Mouse (Mus musculus): Measurements from ENCODE around the gene Ticrr. TPM values are rescaled to one million over a fixed set of nuclear protein-coding genes. Genes with fewer than 3 reads are reported as not detected.

Ticrr gene
- polyA plus RNA-seq, 1 experiment from 2014 or later = 12.7 TPM

DNA sequence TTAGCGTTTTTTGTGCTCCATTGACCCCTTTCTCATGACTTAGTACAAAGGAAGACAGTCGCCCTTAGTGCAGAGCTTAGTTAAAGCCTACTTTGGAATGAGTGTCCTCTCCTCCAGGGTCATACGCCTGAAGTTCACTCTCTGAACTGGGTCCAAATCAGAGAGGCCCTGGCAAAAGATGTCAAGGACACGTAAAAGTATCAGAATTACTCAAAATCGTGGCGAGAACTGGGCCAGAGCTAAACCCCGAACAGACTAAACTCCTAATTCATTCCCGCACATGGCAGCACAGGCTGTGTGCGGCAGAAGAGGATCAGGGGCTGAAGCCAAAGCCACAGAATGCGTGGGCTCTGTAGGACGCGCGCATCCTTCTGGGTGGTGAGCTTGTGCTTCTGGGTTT is 71.4 kb downstream of the Ticrr start:
- WGBS = 77% methylated on average over 13 of the region's 13 CpGs
- no peak for ATAC-seq (ENCODE audit: insufficient number of reproducible peaks, insufficient read depth, low FRiP score, low read depth)
- no peaks in the 10 kb centered on the region for H3K4me1 ChIP-seq (ENCODE audit: control insufficient read depth, insufficient read depth, low read length)
- no peak overlapping the region for H3K27ac ChIP-seq (ENCODE audit: low read length)
- H3K9ac ChIP-seq (replicated peaks; ENCODE audit: low read depth, low read length) = no peak overlapping the region
- H3K4me2 ChIP-seq (replicated peaks; ENCODE audit: low read depth, low read length) = no peak overlapping the region
- no peak overlapping the region for H3K4me3 ChIP-seq (ENCODE audit: low read depth, low read length)
- H3K27me3 ChIP-seq (ENCODE audit: control insufficient read depth, insufficient read depth, low read length) = no peaks in the 10 kb centered on the region
- no peaks in the 10 kb centered on the region for H3K36me3 ChIP-seq (ENCODE audit: control insufficient read depth, insufficient read depth, low read length)
- H3K9me3 ChIP-seq (ENCODE audit: control insufficient read depth, low read depth, low read length) = no peaks in the 10 kb centered on the region

DNA sequence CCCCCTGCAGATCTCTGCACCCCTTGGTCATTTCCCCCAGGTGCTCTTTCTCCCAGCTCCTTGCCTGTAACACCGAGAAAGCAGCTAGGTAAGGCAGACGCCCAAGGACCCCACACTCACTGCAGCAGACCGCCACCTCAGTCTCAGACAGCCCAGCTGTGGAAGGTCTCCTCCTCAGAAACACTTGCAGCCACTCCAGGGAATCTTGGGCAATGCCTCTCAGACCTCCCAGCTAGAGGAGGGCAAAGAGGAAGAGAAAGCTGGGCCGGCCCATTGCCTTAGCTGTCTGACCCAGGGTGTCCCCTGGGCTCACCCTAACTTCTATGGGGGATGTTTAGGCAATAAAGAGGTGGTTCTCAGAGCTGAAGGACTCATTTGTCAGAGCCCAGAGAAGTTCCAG is 72.6 kb downstream of the Ticrr start, which contains the start of gene Plin1:
Gene Plin1, minus strand, starts transcription at position 282 of the 400 bp plus-strand sequence.
- 47% methylated on average over 4 of the region's 4 CpGs for WGBS
- Histone ChIP-seq H3K9me3 (ENCODE audit: control insufficient read depth, low read depth, low read length) (no peaks in the 10 kb centered on the region), H3K36me3 (ENCODE audit: control insufficient read depth, insufficient read depth, low read length) (no peaks in the 10 kb centered on the region; the same call in 1 of the 2 replicates), H3K4me3 (ENCODE audit: low read depth, low read length) (no peak within 1 kb of the TSS), H3K4me2 (replicated peaks; ENCODE audit: low read depth, low read length) (no peak within 1 kb of the TSS), H3K9ac (replicated peaks; ENCODE audit: low read depth, low read length) (no peak within 1 kb of the TSS), H3K27me3 (ENCODE audit: control insufficient read depth, insufficient read depth, low read length) (no peaks in the 10 kb centered on the region), H3K27ac (ENCODE audit: low read length) (no peak within 1 kb of the TSS), H3K4me1 (ENCODE audit: control insufficient read depth, insufficient read depth, low read length) (no peaks in the 10 kb centered on the region)
- no peak for ATAC-seq (ENCODE audit: insufficient number of reproducible peaks, insufficient read depth, low FRiP score, low read depth)

DNA sequence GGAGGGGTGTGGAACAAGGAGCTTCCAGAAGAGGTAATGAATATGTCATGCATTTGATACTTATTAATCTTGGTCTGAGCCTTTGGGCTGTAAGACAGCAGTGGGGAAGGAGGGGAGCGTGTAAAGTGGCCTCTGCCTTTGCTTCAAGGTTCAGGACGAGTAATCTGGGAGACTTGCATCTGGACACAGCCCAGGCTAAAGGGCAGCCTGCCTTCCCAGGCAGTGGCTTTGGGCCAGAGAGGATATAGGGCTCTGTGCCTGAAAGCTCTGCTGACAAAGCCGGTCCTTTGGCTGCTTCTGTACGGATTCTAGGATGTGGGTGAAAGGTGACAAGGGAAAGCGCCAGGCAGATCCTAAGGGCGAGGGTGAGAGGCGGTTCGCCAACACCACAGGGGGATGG is 74.6 kb downstream of the Ticrr start:
- Histone ChIP-seq H3K9ac (replicated peaks; ENCODE audit: low read depth, low read length) (no peak overlapping the region), H3K36me3 (ENCODE audit: control insufficient read depth, insufficient read depth, low read length) (no peaks in the 10 kb centered on the region; the same call in 1 of the 2 replicates), H3K9me3 (ENCODE audit: control insufficient read depth, low read depth, low read length) (no peaks in the 10 kb centered on the region), H3K4me3 (ENCODE audit: low read depth, low read length) (no peak overlapping the region), H3K27me3 (ENCODE audit: control insufficient read depth, insufficient read depth, low read length) (no peaks in the 10 kb centered on the region), H3K27ac (ENCODE audit: low read length) (no peak overlapping the region), H3K4me1 (ENCODE audit: control insufficient read depth, insufficient read depth, low read length) (no peaks in the 10 kb centered on the region), H3K4me2 (replicated peaks; ENCODE audit: low read depth, low read length) (no peak overlapping the region)
- ATAC-seq (ENCODE audit: insufficient number of reproducible peaks, insufficient read depth, low FRiP score, low read depth) = no peak
- WGBS = 86% methylated on average over 8 of the region's 8 CpGs

DNA sequence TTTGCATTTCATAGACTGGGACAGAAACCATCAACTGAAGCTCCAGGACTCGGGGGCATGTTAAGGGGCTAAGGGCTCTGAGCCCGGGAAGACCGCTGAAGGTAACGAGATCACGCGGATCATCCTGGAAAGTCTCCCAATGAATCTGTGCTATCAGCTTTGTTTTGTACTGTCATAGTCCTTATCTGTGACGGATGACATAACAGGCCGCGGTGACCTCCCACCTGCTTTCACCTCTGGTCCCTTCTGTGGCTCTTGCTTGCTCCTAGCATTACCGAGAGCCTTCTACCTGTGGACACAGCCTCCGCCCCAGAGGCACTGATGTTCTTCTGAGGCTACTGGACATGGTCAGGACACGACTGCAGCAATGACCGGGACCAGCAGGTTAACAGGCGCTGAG is 76.5 kb downstream of the Ticrr start:
- Histone ChIP-seq H3K4me2 (replicated peaks; ENCODE audit: low read depth, low read length) (no peak overlapping the region), H3K4me3 (ENCODE audit: low read depth, low read length) (no peak overlapping the region), H3K9ac (replicated peaks; ENCODE audit: low read depth, low read length) (no peak overlapping the region), H3K9me3 (ENCODE audit: control insufficient read depth, low read depth, low read length) (no peaks in the 10 kb centered on the region), H3K36me3 (ENCODE audit: control insufficient read depth, insufficient read depth, low read length) (no peaks in the 10 kb centered on the region; the same call in 1 of the 2 replicates), H3K4me1 (ENCODE audit: control insufficient read depth, insufficient read depth, low read length) (no peaks in the 10 kb centered on the region), H3K27me3 (ENCODE audit: control insufficient read depth, insufficient read depth, low read length) (no peaks in the 10 kb centered on the region), H3K27ac (ENCODE audit: low read length) (no peak overlapping the region)
- no peak for ATAC-seq (ENCODE audit: insufficient number of reproducible peaks, insufficient read depth, low FRiP score, low read depth)
- 81% methylated on average over 14 of the region's 14 CpGs for WGBS

DNA sequence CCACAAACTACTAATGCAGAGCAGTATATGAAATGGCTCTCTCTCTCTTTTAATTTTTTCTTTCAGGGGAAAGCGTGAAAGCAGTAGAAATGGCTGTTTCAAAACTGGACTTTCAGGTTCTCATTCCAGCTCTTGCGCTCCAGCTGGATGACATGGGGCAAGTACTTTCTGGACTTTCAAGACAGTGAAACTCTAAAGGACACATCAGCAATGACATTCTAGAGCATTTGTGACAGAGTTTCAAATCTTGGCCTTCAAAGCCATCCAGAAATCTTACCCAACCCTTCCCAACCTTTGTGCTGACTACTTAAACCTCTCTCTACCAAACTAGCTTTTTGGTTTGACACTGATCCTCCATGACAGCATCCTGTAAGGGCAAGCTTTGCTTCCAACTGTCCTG is 78.9 kb downstream of the Ticrr start:
- Histone ChIP-seq H3K27me3 (ENCODE audit: control insufficient read depth, insufficient read depth, low read length) (no peaks in the 10 kb centered on the region), H3K4me3 (ENCODE audit: low read depth, low read length) (no peak overlapping the region), H3K27ac (ENCODE audit: low read length) (no peak overlapping the region), H3K4me2 (replicated peaks; ENCODE audit: low read depth, low read length) (no peak overlapping the region), H3K9me3 (ENCODE audit: control insufficient read depth, low read depth, low read length) (no peaks in the 10 kb centered on the region), H3K36me3 (ENCODE audit: control insufficient read depth, insufficient read depth, low read length) (no peaks in the 10 kb centered on the region; the same call in 1 of the 2 replicates), H3K9ac (replicated peaks; ENCODE audit: low read depth, low read length) (no peak overlapping the region), H3K4me1 (ENCODE audit: control insufficient read depth, insufficient read depth, low read length) (0 out of 2 replicates have a peak, but pooled peaks cover 4% of the 10 kb centered on the region)
- no peak for ATAC-seq (ENCODE audit: insufficient number of reproducible peaks, insufficient read depth, low FRiP score, low read depth)
- 83% methylated on average over 2 of the region's 2 CpGs for WGBS

DNA sequence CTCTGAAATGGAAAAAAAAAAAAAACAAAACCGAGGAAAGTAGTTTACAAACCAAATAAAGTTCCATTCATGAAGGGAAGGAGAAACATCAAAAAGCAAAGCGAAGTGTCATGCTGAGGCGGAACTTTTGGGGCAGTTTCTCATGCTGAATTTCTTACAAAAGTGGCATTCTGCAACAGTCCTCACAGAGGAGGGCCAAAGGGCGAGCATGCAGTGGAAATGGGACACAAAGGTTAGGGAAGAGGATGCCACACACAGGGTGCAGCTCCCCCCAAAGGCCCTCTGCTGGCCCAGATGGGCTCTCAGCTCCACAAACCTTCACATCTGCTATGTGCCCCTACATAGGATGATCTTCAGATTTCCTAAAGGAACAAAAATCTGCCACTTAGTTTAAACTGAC is 80.3 kb downstream of the Ticrr start:
- Histone ChIP-seq H3K4me1 (ENCODE audit: control insufficient read depth, insufficient read depth, low read length) (0 out of 2 replicates have a peak, but pooled peaks cover 4% of the 10 kb centered on the region), H3K36me3 (ENCODE audit: control insufficient read depth, insufficient read depth, low read length) (no peaks in the 10 kb centered on the region; the same call in 1 of the 2 replicates), H3K9me3 (ENCODE audit: control insufficient read depth, low read depth, low read length) (no peaks in the 10 kb centered on the region), H3K4me3 (ENCODE audit: low read depth, low read length) (no peak overlapping the region), H3K9ac (replicated peaks; ENCODE audit: low read depth, low read length) (no peak overlapping the region), H3K27ac (ENCODE audit: low read length) (no peak overlapping the region), H3K27me3 (ENCODE audit: control insufficient read depth, insufficient read depth, low read length) (no peaks in the 10 kb centered on the region), H3K4me2 (replicated peaks; ENCODE audit: low read depth, low read length) (no peak overlapping the region)
- no peak for ATAC-seq (ENCODE audit: insufficient number of reproducible peaks, insufficient read depth, low FRiP score, low read depth)
- 70% methylated on average over 4 of the region's 4 CpGs for WGBS

DNA sequence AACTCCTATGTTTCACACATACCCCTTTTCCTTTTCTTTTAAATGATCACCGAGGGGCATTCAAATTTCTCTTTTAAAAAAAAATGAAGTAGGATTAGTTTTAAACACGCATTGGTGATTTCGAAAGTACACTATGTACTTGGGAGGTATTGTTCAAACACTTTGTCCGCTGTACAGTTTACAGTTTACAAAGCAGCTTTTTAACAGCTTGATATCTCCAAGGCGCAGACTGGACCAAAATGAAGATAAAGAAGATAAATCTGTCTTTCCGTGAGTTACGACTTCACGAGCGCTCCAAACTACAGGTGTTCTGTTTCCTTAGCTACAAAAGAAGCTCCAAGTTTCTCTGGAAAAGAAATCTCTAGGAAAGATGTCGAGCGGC is 82.3 kb downstream of the Ticrr start:
- Histone ChIP-seq H3K9ac (replicated peaks; ENCODE audit: low read depth, low read length) (peak overlapping the region; percentile 53; the same call in 1 of the 2 replicates), H3K4me2 (replicated peaks; ENCODE audit: low read depth, low read length) (peak overlapping the region; percentile 94), H3K4me1 (ENCODE audit: control insufficient read depth, insufficient read depth, low read length) (0 out of 2 replicates have a peak, but pooled peaks cover 4% of the 10 kb centered on the region), H3K4me3 (ENCODE audit: low read depth, low read length) (peak overlapping the region; percentile 77), H3K36me3 (ENCODE audit: control insufficient read depth, insufficient read depth, low read length) (no peaks in the 10 kb centered on the region; the same call in 1 of the 2 replicates), H3K9me3 (ENCODE audit: control insufficient read depth, low read depth, low read length) (no peaks in the 10 kb centered on the region), H3K27me3 (ENCODE audit: control insufficient read depth, insufficient read depth, low read length) (no peaks in the 10 kb centered on the region), H3K27ac (ENCODE audit: low read length) (no peak overlapping the region)
- 10% methylated on average over 11 of the region's 11 CpGs for WGBS
- ATAC-seq (ENCODE audit: insufficient number of reproducible peaks, insufficient read depth, low FRiP score, low read depth) = no peak

DNA sequence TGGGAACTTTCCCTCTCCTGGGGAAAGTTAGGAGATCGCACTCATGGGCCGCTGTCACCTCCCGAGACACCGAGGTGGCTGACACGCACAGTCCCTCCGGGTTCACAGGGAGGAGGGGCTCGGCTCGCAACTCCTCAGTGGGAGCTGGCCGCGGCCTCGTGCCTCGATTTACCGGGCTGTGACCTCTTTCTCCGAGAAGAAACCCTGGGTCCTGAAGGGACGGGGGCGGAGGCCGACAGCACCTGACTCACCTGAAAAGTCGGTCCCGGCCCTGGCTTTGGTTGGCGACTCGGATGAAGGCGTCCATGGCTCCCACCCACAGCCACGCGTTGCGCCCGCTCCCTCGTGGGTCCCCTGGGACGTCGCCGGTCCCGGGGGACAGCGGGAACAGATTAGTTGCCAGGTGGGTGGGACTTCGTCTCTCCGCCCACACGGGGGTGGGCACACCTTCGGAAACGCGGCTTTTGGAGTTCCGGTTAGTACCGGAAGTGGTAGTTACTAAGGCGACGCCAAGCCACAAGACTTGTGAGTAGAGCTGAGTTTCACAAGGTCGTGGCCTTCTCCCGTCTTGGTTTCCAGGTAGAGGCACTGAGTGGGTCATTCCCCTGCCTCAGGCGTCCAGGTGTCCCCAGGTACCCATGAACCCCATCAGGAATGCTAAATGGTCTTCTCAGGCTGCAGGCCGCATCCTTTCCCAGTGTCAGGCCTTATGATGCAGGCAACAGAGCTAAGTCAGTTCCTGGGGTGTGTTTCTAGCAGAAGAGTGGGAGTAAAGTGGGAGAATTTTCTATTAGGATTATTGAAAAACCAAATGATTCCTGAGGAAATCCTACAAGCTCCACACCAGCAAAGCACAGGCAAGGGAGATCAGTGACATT is 82.9 kb downstream of the Ticrr start, which contains the start of the genes Pex11a and Wdr93:
Gene Pex11a, minus strand, starts transcription at position 473 of the 878 bp plus-strand sequence.
Gene Wdr93, plus strand, starts transcription at position 505 of the 878 bp plus-strand sequence.
- Histone ChIP-seq H3K4me3 (ENCODE audit: low read depth, low read length) (peak within 1 kb of the TSS; percentile 77), H3K36me3 (ENCODE audit: control insufficient read depth, insufficient read depth, low read length) (no peaks in the 10 kb centered on the region; the same call in 1 of the 2 replicates), H3K4me1 (ENCODE audit: control insufficient read depth, insufficient read depth, low read length) (0 out of 2 replicates have a peak, but pooled peaks cover 4% of the 10 kb centered on the region), H3K27me3 (ENCODE audit: control insufficient read depth, insufficient read depth, low read length) (no peaks in the 10 kb centered on the region), H3K9ac (replicated peaks; ENCODE audit: low read depth, low read length) (peak within 1 kb of the TSS; percentile 53; the same call in 1 of the 2 replicates), H3K4me2 (replicated peaks; ENCODE audit: low read depth, low read length) (peak within 1 kb of the TSS; percentile 94), H3K9me3 (ENCODE audit: control insufficient read depth, low read depth, low read length) (no peaks in the 10 kb centered on the region), H3K27ac (ENCODE audit: low read length) (no peak within 1 kb of the TSS)
- peak; percentile 84 for ATAC-seq (ENCODE audit: insufficient number of reproducible peaks, insufficient read depth, low FRiP score, low read depth)
- WGBS = 3% methylated on average over 46 of the region's 46 CpGs
